Mouse (Mus musculus): Measurements from ENCODE around the gene Nid2. TPM values are rescaled to one million over a fixed set of nuclear protein-coding genes. Genes with fewer than 3 reads are reported as not detected.

Nid2 gene
- polyA plus RNA-seq, 1 experiment from 2014 or later: 117 TPM

DNA sequence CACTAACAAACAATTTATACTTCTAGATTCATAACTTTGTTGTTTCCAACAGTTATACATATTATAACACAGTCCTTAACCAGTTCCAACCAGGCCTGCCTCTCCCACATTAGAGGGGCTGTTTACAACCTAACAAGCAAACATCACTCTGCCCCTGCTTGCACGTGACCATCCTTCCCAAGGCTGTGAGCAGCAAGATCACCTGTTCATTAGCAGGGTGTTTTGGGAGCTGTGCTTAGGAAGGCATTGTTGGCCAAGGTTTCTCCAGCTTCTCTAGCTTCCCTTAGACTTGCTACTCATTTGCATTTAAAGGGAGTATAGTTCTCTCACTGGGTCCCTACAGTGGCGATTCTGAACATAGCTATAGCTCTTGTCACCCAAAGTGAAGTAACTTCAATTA is 107.2 kb downstream of the Nid2 start:
- Histone ChIP-seq H3K27me3 (ENCODE audit: insufficient read depth, low read length) (no peaks in the 10 kb centered on the region), H3K9ac (no peak overlapping the region), H3K4me3 (ENCODE audit: low read depth, low read length) (no peak overlapping the region), H3K4me1 (ENCODE audit: insufficient read depth) (no peaks in the 10 kb centered on the region), H3K9me3 (ENCODE audit: low read depth, low read length) (no peaks in the 10 kb centered on the region), H3K36me3 (ENCODE audit: insufficient read depth) (no peaks in the 10 kb centered on the region), H3K27ac (ENCODE audit: low read depth) (no peak overlapping the region), H3K4me2 (no peak overlapping the region)
- TF ChIP-seq CTCF (IDR thresholded peaks at IDR 0.05; ENCODE audit: low read depth): no peak
- DNase-seq (no peak), ATAC-seq (ENCODE audit: insufficient read depth) (no peak)
- 73% methylated on average over 2 of the region's 2 CpGs for WGBS

DNA sequence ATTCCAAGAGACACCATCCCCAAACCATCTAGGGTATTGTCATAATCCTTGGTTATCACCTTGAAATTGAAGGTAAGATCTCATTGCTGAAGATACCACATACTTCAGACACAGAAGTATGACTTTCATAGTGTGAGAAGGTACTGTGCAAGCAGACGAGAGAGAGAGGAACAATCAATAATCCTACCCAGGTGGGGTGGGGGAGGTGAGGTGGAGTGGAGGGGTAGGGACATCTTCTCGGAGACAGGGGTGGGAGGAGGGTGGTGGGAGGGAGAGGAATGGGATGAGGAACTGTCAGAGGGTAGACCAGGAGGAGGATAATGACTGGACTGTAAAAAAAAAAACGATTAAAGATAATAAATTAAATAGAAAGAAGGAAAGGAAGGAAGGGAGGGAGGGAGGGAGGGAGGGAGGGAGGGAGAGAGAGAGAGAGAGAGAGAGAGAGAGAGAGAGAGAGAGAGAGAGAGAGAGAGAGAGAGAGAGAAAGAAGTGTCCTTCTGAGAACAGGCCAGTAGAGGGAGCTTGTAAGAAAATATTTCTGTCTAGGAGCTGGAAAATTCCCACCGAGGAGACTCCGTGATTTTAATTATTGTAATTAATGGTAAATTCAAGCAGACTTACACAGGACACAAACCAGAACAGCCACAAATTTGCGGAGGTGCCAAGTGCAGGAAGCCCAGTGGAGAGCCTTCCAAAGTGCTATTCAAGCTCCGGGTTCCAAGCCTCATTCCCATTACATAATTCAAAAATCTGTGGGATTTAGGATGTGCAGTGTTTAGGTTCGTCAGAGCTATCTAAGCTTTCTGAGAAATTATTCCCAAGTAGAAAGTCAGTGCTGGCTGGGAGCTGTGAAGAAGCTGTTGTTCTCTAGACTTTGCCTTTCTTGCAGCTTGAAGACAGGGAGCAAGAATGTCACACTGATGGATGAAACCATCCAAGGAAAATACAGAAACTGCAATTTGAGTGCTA is 108.0 kb downstream of the Nid2 start:
- ATAC-seq (ENCODE audit: insufficient read depth) (no peak; the same call in 1 of the 2 replicates), DNase-seq (peak; percentile 78)
- Histone ChIP-seq H3K9ac (no peak overlapping the region), H3K27ac (ENCODE audit: low read depth) (no peak overlapping the region), H3K4me1 (ENCODE audit: insufficient read depth) (no peaks in the 10 kb centered on the region), H3K36me3 (ENCODE audit: insufficient read depth) (no peaks in the 10 kb centered on the region), H3K4me3 (ENCODE audit: low read depth, low read length) (no peak overlapping the region), H3K4me2 (no peak overlapping the region), H3K27me3 (ENCODE audit: insufficient read depth, low read length) (no peaks in the 10 kb centered on the region), H3K9me3 (ENCODE audit: low read depth, low read length) (no peaks in the 10 kb centered on the region)
- WGBS: 41% methylated on average over 8 of the region's 8 CpGs
- TF ChIP-seq CTCF (IDR thresholded peaks at IDR 0.05; ENCODE audit: low read depth): peak; percentile 34

DNA sequence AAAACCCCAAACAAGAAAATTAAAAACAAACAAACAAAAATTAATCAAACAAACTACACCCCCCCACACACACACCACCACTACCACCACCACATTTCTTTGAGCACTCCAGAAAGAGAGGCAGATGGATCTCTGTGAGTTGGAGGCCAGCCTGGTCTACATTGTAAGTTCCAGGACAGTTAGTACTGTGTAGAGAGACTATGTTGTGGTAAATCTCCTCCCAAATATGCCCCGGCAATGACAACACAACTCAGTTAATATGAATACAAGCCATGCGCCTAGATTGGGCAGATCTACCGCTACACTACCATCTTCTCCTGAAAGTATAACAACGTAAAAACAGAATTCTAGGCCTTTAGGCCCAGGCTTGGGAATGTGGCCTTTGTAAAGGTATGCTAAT is 109.2 kb downstream of the Nid2 start:
- WGBS: 91% methylated on average over 4 of the region's 4 CpGs
- no peak for ATAC-seq (ENCODE audit: insufficient read depth)

More for the DNA sequence above, 109.2 kb downstream of the Nid2 start:
- Histone ChIP-seq H3K27me3 (ENCODE audit: insufficient read depth, low read length) (no peaks in the 10 kb centered on the region), H3K36me3 (ENCODE audit: insufficient read depth) (no peaks in the 10 kb centered on the region), H3K27ac (ENCODE audit: low read depth) (no peak overlapping the region), H3K9me3 (ENCODE audit: low read depth, low read length) (no peaks in the 10 kb centered on the region), H3K4me3 (ENCODE audit: low read depth, low read length) (no peak overlapping the region), H3K9ac (no peak overlapping the region), H3K4me1 (ENCODE audit: insufficient read depth) (no peaks in the 10 kb centered on the region), H3K4me2 (no peak overlapping the region)
- no peak for TF ChIP-seq CTCF (IDR thresholded peaks at IDR 0.05; ENCODE audit: low read depth)
- DNase-seq: no peak

Other genes with a start within 250 kb of the Nid2 start
- not detected in 2 replicates for gene Gm2244, start 201.3 kb upstream of the Nid2 start, polyA plus RNA-seq (2014; fragmentation: Nextera tagmentation; extraction: Ambion mirVana)
- gene Gm2237, start 166.1 kb upstream of the Nid2 start, polyA plus RNA-seq (2014; fragmentation: Nextera tagmentation; extraction: Ambion mirVana): 3.0 and 3.2 TPM in 2 replicates
- gene Gm5458, start 148.7 kb upstream of the Nid2 start, polyA plus RNA-seq (2014; fragmentation: Nextera tagmentation; extraction: Ambion mirVana): not detected in 2 replicates
- 230 TPM in 2 replicates for gene Rtraf, start 72.6 kb downstream of the Nid2 start, polyA plus RNA-seq (2014; fragmentation: Nextera tagmentation; extraction: Ambion mirVana)
- gene Gng2, start 226.4 kb downstream of the Nid2 start, polyA plus RNA-seq (2014; fragmentation: Nextera tagmentation; extraction: Ambion mirVana): 89.0 and 95.7 TPM in 2 replicates